Mouse (Mus musculus) MEL (cell line): ENCODE results near the gene Pfkfb1. TPM values are rescaled to one million over a fixed set of nuclear protein-coding genes. Genes with fewer than 3 reads are reported as not detected.

ENCODE experiments used
- DNase-seq: peaks from one replicate; pipeline ENCODE4 v3.0.0; 2011; ENCODE audit warnings: low read depth, low spot score
- H3K27ac ChIP-seq: 2 replicates; pipeline ENCODE4 v1.5.1; 2012; ENCODE audit warnings: low read depth, mild to moderate bottlenecking, control low read depth, low read length, moderate library complexity; ENCODE audit not compliant: control insufficient read depth
- H3K27me3 ChIP-seq, 2 experiments: fragments of 150-350 bp in 1 of 2; sonication (generic) in 1 of 2; 2 replicates each; pipeline ENCODE4 v1.6.1; 2012; ENCODE audit warnings: low read length in 2 of 2, mild to moderate bottlenecking in 2 of 2, improper control_type of control experiment in 1 of 2, moderate library complexity in 1 of 2; ENCODE audit not compliant: insufficient read depth in 2 of 2, control insufficient read depth in 1 of 2
- H3K36me3 ChIP-seq, 2 experiments: 2 replicates each; pipeline ENCODE4 v1.6.1; 2012 to 2014; ENCODE audit warnings: low read length in 2 of 2, improper control_type of control experiment in 1 of 2, inconsistent platforms in 1 of 2, mild to moderate bottlenecking in 1 of 2; ENCODE audit not compliant: insufficient read depth in 2 of 2, control insufficient read depth in 1 of 2
- H3K4me1 ChIP-seq, 2 experiments: fragments of 150-350 bp in 1 of 2; sonication (generic) in 1 of 2; 2 replicates each; pipeline ENCODE4 v1.6.1; 2012; ENCODE audit warnings: low read length in 2 of 2, improper control_type of control experiment in 1 of 2, mild to moderate bottlenecking in 1 of 2; ENCODE audit not compliant: insufficient read depth in 2 of 2, control insufficient read depth in 1 of 2
- H3K4me3 ChIP-seq, 2 experiments: fragments of 150-350 bp in 1 of 2; sonication (generic) in 1 of 2; 2 replicates each; pipeline ENCODE4 v1.5.1; 2012; ENCODE audit warnings: low read depth in 2 of 2, low read length in 2 of 2, mild to moderate bottlenecking in 2 of 2, moderate library complexity in 2 of 2, control low read depth in 1 of 2, improper control_type of control experiment in 1 of 2; ENCODE audit not compliant: control insufficient read depth in 1 of 2, insufficient read depth in 1 of 2
- H3K79me2 ChIP-seq: 2 replicates; pipeline ENCODE4 v1.6.1; 2012; ENCODE audit warnings: mild to moderate bottlenecking, low read length, moderate library complexity; ENCODE audit not compliant: control insufficient read depth, poor library complexity, insufficient read depth
- H3K9ac ChIP-seq: 2 replicates; pipeline ENCODE4 v1.6.1; 2012; ENCODE audit warnings: low read depth, mild to moderate bottlenecking, control low read depth, low read length, moderate library complexity; ENCODE audit not compliant: control insufficient read depth, poor library complexity, severe bottlenecking
- H3K9me3 ChIP-seq: fragments of 150-350 bp; sonication (generic); replicated peaks from 2 replicates; pipeline ENCODE4 v1.6.1; 2012; ENCODE audit warnings: mild to moderate bottlenecking, low read length, improper control_type of control experiment, moderate library complexity; ENCODE audit not compliant: insufficient read depth
- CHD1 ChIP-seq: IDR thresholded peaks from 2 replicates; pipeline ENCODE4 v1.6.1; 2012; ENCODE audit warnings: low read depth, mild to moderate bottlenecking, inconsistent platforms, low read length, improper control_type of control experiment
- CHD2 ChIP-seq: IDR thresholded peaks from 2 replicates; pipeline ENCODE4 v1.6.1; 2011; ENCODE audit warnings: low read length, improper control_type of control experiment
- EP300 ChIP-seq, 2 experiments: IDR thresholded peaks; 2 replicates each; pipeline ENCODE4 v1.6.1; 2011; ENCODE audit warnings: improper control_type of control experiment in 2 of 2, low read length in 2 of 2, low read depth in 1 of 2, mild to moderate bottlenecking in 1 of 2
- GATA1 ChIP-seq: IDR thresholded peaks from 2 replicates; pipeline ENCODE4 v1.6.1; 2011; ENCODE audit warnings: low read depth, low read length, improper control_type of control experiment
- HCFC1 ChIP-seq: IDR thresholded peaks from 2 replicates; pipeline ENCODE4 v1.6.1; 2012; ENCODE audit warnings: low read depth, mild to moderate bottlenecking, inconsistent platforms, low read length, improper control_type of control experiment, moderate library complexity
- MAFK ChIP-seq: IDR thresholded peaks from 2 replicates; pipeline ENCODE4 v1.6.1; 2011; ENCODE audit warnings: low read depth, mild to moderate bottlenecking, low read length, improper control_type of control experiment, borderline replicate concordance
- MAX ChIP-seq: IDR thresholded peaks from 2 replicates; pipeline ENCODE4 v1.6.1; 2011; ENCODE audit warnings: low read length, improper control_type of control experiment
- POLR2A ChIP-seq, 2 experiments: IDR thresholded peaks; 2 replicates each; pipeline ENCODE4 v1.6.1; 2011 to 2012; ENCODE audit warnings: low read length in 2 of 2, mild to moderate bottlenecking in 2 of 2, control low read depth in 1 of 2, improper control_type of control experiment in 1 of 2, low read depth in 1 of 2, moderate library complexity in 1 of 2; ENCODE audit not compliant: control insufficient read depth in 1 of 2, insufficient read depth in 1 of 2, poor library complexity in 1 of 2
- POLR2AphosphoS2 ChIP-seq: IDR thresholded peaks from 2 replicates; pipeline ENCODE4 v1.6.1; 2011; ENCODE audit warnings: low read length, improper control_type of control experiment
- RAD21 ChIP-seq: IDR thresholded peaks from 2 replicates; pipeline ENCODE4 v1.6.1; 2011; ENCODE audit warnings: mild to moderate bottlenecking, low read depth, low read length, improper control_type of control experiment
- SIN3A ChIP-seq: IDR thresholded peaks from 2 replicates; pipeline ENCODE4 v1.6.1; 2012; ENCODE audit warnings: low read length, improper control_type of control experiment, inconsistent platforms
- TAL1 ChIP-seq: IDR thresholded peaks from 2 replicates; pipeline ENCODE4 v1.6.1; 2012; ENCODE audit warnings: mild to moderate bottlenecking, inconsistent platforms, low read length, moderate library complexity, mixed read lengths
- TCF12 ChIP-seq: IDR thresholded peaks from 2 replicates; pipeline ENCODE4 v1.6.1; 2014; ENCODE audit warnings: low read depth, mild to moderate bottlenecking, inconsistent platforms, low read length, improper control_type of control experiment, moderate library complexity
- UBTF ChIP-seq: IDR thresholded peaks from 2 replicates; pipeline ENCODE4 v1.6.1; 2012; ENCODE audit warnings: low read depth, mild to moderate bottlenecking, inconsistent platforms, low read length, improper control_type of control experiment, moderate library complexity, borderline replicate concordance; ENCODE audit not compliant: insufficient read depth
- ZC3H11A ChIP-seq: IDR thresholded peaks from 2 replicates; pipeline ENCODE4 v1.6.1; 2012; ENCODE audit warnings: low read depth, mild to moderate bottlenecking, inconsistent platforms, low read length, improper control_type of control experiment
- ZMIZ1 ChIP-seq: IDR thresholded peaks from 2 replicates; pipeline ENCODE4 v1.6.1; 2012; ENCODE audit warnings: low read depth, mild to moderate bottlenecking, inconsistent platforms, low read length, improper control_type of control experiment, moderate library complexity
- ZNF384 ChIP-seq: IDR thresholded peaks from 2 replicates; pipeline ENCODE4 v1.6.1; 2012; ENCODE audit warnings: low read depth, mild to moderate bottlenecking, inconsistent platforms, low read length, improper control_type of control experiment
- polyA plus RNA-seq, 2 experiments: library from polyadenylated mRNA; stranded (reverse) in 1 of 2; unstranded in 1 of 2; fragments of >175 nt in 1 of 2; fragments of >200 nt in 1 of 2; gene quantifications; 2 replicates each; pipeline versions ENCODE4 v1.2.1 to v1.2.4; 2012; ENCODE audit warnings: low replicate concordance in 2 of 2, low read depth in 1 of 2; ENCODE audit not compliant: insufficient read length in 2 of 2, insufficient read depth in 1 of 2, missing spikeins in 1 of 2
- total RNA-seq: library from RNA; depleted of rRNA; stranded (reverse); fragments of 300-350 nt; gene quantifications from 2 replicates; pipeline ENCODE4 v1.2.3, GENCODE M21; 2012

The Pfkfb1 gene
- total and polyA plus RNA-seq, 3 experiments, result 1.9 to 10.3 TPM; not detected in 1

DNA sequence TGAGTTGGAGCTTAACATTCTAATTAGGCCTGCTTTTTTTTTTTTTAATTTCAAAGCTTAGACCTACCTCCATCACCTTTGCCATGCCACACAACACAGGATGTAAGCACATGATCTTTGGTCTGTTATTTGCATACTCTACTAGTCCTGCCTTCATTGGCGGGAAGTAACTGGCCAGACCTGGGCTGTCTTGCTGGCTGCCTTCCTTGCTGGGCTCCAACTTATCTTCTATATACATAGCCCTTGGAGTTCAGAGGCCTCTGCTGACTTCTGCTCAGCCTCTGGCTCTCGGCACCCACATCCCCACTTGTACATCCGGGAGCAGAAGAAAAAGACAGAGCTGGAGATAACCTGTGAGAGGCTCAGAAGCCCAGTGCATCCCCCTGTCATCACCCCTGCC, 6.1 kb downstream of the Pfkfb1 start:
- H3K27me3 ChIP-seq, result no peaks in the 10 kb centered on the region
- no peak for DNase-seq
- no peak overlapping the region for H3K4me3 ChIP-seq
- H3K9ac ChIP-seq, result no peak overlapping the region
- H3K4me1 ChIP-seq, result peaks cover 0 to 10% of the 10 kb centered on the region in 2 experiments; a peak in 2 of 4 replicates
- H3K79me2 ChIP-seq, result no peaks in the 10 kb centered on the region
- H3K27ac ChIP-seq, result no peak overlapping the region
- TF ChIP-seq MAX, result no peak
- no peak for TF ChIP-seq RAD21
- TF ChIP-seq ZMIZ1, result no peak
- TF ChIP-seq CHD2, result no peak
- TF ChIP-seq HCFC1, result no peak
- TF ChIP-seq MAFK, result no peak
- no peak for TF ChIP-seq CHD1
- no peak for TF ChIP-seq ZC3H11A
- TF ChIP-seq UBTF, result no peak
- no peak for TF ChIP-seq SIN3A
- no peak for TF ChIP-seq ZNF384
- TF ChIP-seq POLR2A (IDR thresholded peaks at IDR 0.05; ENCODE audit: control insufficient read depth in 1 of 2, insufficient read depth in 1 of 2, low read depth in 1 of 2, low read length in 2 of 2, poor library complexity in 1 of 2), result no peak
- peaks cover 0 to 11% of the 10 kb centered on the region in 2 experiments; a peak in 2 of 4 replicates for H3K36me3 ChIP-seq
- H3K9me3 ChIP-seq, result no peaks in the 10 kb centered on the region

DNA sequence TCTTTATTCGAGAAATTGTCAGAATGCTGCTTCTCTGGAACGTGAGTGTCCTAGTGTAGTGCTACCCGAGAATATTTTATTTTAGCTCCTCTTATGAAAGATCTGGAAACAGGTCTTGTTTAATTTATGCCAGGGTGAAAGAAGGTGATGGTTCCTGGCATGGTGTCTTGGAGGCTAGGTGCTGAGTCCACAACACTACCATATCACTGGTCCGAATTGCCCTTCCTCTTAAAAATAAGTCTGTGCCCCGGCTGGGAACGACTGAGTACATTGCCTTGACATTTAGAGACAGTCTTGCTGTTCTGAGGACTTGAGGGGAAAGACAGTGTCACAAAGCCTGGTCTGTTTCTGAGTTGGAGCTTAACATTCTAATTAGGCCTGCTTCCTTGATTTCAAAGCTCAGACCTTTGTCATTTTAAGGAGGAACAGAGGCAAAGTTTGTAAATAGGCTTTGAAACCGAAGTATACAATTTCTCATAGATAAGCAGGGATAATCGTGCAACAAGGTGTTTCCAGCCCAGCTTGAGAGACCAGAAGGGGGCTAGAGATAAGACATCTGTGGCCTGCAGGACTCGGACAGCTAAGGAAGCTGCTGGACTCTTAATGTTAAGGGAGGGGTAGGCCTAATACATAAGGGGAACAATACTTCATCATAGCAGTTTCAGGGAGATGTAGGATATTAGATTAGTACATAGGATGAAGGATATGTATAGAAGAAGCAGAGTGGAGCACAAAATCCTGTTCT, 7.2 kb downstream of the Pfkfb1 start:
- Histone ChIP-seq H3K79me2 (no peaks in the 10 kb centered on the region), H3K27ac (peak overlapping the region; percentile 19; the same call in 1 of the 2 replicates), H3K4me3 (no peak overlapping the region), H3K27me3 (no peaks in the 10 kb centered on the region), H3K4me1 (peaks cover 0 to 10% of the 10 kb centered on the region in 2 experiments; a peak in 2 of 4 replicates), H3K9me3 (no peaks in the 10 kb centered on the region), H3K9ac (peak overlapping the region; percentile 20), H3K36me3 (peaks cover 0 to 11% of the 10 kb centered on the region in 2 experiments; a peak in 2 of 4 replicates)
- DNase-seq, result peak; percentile 27
- TF ChIP-seq TCF12 (peak; percentile 65), GATA1 (peak; percentile 70), POLR2AphosphoS2 (no peak), EP300 (IDR thresholded peaks at IDR 0.05; ENCODE audit: low read depth in 1 of 2, low read length in 2 of 2) (peak; percentile 60 to 72), TAL1 (peak; percentile 74)
